Mouse (Mus musculus) lung, postnatal 10 days (tissue): ENCODE data around the gene Ppp1r11.
A peak's percentile ranks its signal among the peaks of the same experiment; 100 is the strongest.

Experiments
- DNase-seq: peaks from one replicate; pipeline ENCODE4 v3.0.0; 2021

Ppp1r11 gene

DNA sequence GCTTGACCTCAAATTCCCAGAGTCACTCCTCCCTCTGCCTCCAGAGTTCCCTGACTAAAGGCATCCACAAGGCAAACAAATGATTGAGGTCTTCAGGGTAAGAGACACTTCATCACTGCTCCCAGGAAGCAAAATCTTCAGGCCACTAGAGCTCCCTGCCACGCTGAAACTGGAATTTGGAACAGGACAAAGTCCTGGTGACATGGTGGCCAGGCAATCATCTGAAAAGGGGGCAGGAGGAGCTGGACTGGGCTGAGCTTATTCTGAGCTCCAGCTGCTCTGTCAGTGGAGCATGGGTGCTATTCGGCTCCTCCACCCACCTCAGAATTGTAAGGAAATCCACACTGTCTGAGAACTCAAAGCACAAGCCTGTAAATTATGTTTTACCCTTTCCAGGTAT is 39.5 kb downstream of the Ppp1r11 start:
- DNase-seq = no peak

GRCm38 (mm10) chr17:36909802-36910201 is 41.7 kb downstream of the Ppp1r11 start:
- no peak for DNase-seq

GRCm38 (mm10) chr17:36908235-36908634 is 43.3 kb downstream of the Ppp1r11 start:
- no peak for DNase-seq

DNA sequence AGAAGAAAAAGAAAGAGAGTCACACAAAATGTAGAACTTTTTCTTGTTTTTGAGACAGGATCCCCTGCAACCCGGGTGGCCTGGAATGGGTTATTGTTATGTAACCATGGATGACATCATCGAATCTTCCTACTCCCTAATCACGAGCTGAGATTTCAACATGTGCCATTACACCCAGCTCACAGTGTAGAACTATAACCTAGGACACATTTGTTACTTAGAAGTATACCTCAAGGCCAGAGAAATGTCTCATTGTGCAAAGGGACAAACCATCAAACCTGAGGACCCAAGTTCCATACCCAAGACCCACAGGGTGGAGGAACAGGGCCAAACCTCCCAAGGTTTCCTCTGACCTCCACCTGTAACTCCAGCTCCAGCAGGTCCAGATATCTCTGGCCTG is 47.9 kb downstream of the Ppp1r11 start:
- DNase-seq = no peak

DNA sequence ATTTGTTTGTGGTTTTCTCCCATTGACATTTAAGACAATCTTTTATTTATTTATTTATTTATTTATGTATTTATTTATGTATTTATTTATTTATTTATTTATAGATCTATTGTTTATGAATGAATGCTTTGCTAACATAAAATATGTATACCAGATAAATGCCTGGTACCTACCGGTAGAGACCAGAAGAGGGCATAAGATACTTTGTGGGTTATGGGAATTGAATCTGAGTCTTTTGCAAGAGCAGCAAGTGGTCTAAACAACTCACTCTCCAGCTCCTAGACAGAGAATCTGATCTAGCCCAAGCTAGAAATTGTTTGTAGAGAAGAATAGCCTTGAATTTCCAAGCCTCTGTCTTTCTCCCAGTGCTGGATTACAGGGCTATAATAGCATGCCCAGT is 50.9 kb downstream of the Ppp1r11 start:
- DNase-seq = peak; percentile 6

GRCm38 (mm10) chr17:36900001-36900400 is 51.5 kb downstream of the Ppp1r11 start:
- no peak for DNase-seq

DNA sequence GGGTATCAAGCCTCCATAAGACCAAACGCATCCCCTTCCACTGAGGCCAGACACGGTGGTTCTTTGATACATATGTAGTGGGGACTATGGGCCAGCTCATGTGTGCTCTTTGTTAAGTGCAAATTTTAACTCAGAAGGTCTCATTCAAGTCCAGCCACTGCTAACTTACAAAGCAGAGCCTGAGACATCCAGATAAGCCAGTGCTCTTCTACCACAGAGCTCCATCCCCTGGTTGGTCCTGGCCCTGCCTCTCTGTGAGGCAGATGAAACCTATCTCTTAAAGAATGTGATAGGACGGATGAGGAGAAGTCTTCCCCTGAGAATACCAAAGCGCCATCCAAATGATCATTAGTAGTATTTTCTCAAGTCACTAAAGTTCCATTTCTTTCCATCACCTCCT is 52.2 kb downstream of the Ppp1r11 start:
- DNase-seq = no peak
